Mouse (Mus musculus) E14TG2a.4 (cell line): ENCODE measurements around the gene Ahcyl2.
A peak's percentile ranks its signal among the peaks of the same experiment; 100 is the strongest.
"Not testable (repeated sequence)": the region's sequence is repeated elsewhere in the genome, so short reads cannot be mapped to it uniquely, and the experiment has no call there.

Experiments
- H3K27me3 ChIP-seq: 2 replicates; pipeline ENCODE4 v1.6.1; 2014; ENCODE audit warnings: low read length, control low read depth; ENCODE audit not compliant: insufficient read depth
- H3K36me3 ChIP-seq: 2 replicates; pipeline ENCODE4 v1.6.1; 2014; ENCODE audit warnings: low read length, control low read depth; ENCODE audit not compliant: insufficient read depth
- H3K4me1 ChIP-seq: replicated peaks from 2 replicates; pipeline ENCODE4 v1.6.1; 2014; ENCODE audit warnings: low read depth, low read length, control low read depth
- H3K4me3 ChIP-seq: replicated peaks from 2 replicates; pipeline ENCODE4 v1.5.1; 2014; ENCODE audit warnings: mild to moderate bottlenecking, low read length
- H3K9me3 ChIP-seq: 2 replicates; pipeline ENCODE4 v1.6.1; 2014; ENCODE audit warnings: low read length, control low read depth
- CTCF ChIP-seq: conservative IDR thresholded peaks from 2 replicates; pipeline ENCODE4 v1.5.1; 2014; ENCODE audit warnings: low read length
- NANOG ChIP-seq: IDR thresholded peaks from 2 replicates; pipeline ENCODE4 v1.6.1; 2014; ENCODE audit warnings: borderline replicate concordance, low read length, mixed read lengths
- POU5F1 ChIP-seq: IDR thresholded peaks from 2 replicates; pipeline ENCODE4 v1.6.1; 2014; ENCODE audit warnings: low read length, borderline replicate concordance

Gene Ahcyl2

DNA sequence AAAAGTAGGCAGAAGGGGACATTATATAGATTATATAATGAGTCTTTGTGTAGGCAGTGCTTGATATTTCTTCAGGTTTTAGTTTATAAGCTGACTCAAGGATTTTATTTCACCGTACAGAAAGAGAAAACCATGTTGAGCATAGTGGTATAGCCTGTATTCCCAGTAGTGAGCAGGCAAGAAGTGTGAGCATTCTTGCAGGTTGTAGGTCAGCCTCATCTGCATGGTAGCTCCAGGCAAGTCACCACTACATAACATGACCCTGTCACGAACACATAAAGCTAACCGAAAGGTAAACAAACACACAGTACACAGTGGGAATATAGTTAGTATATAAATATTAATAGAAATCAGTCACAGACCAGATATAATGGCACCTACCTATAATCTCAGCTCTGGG lies 47.2 kb downstream of the Ahcyl2 start:
- H3K4me1 ChIP-seq: peaks cover 6% of the 10 kb centered on the region; the same call in 1 of the 2 replicates
- no peaks in the 10 kb centered on the region for H3K27me3 ChIP-seq
- no peaks in the 10 kb centered on the region for H3K9me3 ChIP-seq
- no peak overlapping the region for H3K4me3 ChIP-seq
- no peaks in the 10 kb centered on the region; the same call in 1 of the 2 replicates for H3K36me3 ChIP-seq
- no peak for TF ChIP-seq CTCF
- TF ChIP-seq NANOG: no peak
- no peak for TF ChIP-seq POU5F1

DNA sequence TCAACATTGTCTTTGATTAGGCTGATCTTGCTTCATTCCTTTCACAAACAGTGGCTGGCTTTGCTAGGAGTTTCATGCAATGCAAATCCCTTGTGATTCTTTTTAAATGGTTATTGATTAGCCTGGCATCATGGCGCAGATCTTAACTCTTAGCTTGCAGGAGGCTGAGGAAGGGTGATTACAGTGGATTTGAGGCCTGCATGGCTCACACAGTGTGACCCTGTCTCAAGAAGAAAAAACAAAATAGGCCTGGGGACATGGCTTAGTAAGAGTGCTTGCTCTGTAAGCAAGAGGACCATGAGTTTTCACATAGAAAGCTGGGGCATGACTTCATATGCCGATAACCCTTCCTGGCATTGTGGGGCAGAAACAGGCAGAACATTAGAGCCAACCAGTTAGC lies 47.8 kb downstream of the Ahcyl2 start:
- Histone ChIP-seq H3K4me1 (peaks cover 6% of the 10 kb centered on the region; the same call in 1 of the 2 replicates), H3K36me3 (peaks cover 4% of the 10 kb centered on the region; the same call in 1 of the 2 replicates), H3K9me3 (no peaks in the 10 kb centered on the region), H3K4me3 (no peak overlapping the region), H3K27me3 (no peaks in the 10 kb centered on the region)
- TF ChIP-seq CTCF: no peak
- no peak for TF ChIP-seq POU5F1

DNA sequence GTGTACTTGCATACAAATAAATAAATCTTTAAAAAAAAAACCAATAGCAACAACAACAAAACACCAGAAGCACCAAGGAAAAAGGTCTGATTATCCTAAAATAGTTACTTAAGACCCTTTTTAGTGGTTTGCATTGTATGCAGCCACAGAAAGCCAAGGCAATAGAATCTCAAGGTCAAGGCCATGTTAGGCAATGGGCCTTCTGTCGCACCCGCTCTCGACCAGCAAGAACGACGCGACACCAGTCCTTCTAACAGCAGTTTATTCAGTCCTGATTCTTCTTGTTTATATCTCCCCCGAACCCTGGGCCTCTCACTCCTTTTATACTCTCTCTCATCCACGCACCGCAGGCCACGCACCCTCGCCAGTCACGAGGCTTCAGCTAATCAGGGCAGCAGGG lies 48.6 kb downstream of the Ahcyl2 start:
- not testable (repeated sequence) for H3K27me3 ChIP-seq, H3K9me3 ChIP-seq, H3K4me3 ChIP-seq, H3K4me1 ChIP-seq
- H3K36me3 ChIP-seq: peaks cover 11% of the 10 kb centered on the region; the same call in 1 of the 2 replicates

DNA sequence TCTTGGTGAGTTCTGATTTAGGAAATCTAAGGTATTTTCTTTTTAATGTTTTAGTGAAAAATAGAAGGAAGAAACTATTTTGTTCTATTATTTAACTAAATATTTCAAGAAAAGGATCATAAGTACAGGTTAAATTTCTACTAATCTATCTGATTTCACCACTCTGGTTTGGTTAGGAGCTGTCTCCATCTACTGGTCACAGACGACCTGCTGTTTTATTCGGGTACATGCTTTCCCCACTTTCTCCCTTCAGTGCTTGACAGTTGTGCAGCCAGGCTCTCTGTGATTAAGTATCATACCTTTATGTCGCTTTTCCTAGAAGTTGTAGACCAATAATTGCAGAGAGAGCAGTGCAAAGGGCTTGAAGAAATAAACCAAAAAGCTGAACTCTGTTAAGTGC lies 51.5 kb downstream of the Ahcyl2 start:
- no peaks in the 10 kb centered on the region for H3K27me3 ChIP-seq
- H3K4me3 ChIP-seq: no peak overlapping the region
- H3K4me1 ChIP-seq: peaks cover 9% of the 10 kb centered on the region; the same call in 1 of the 2 replicates
- no peaks in the 10 kb centered on the region for H3K9me3 ChIP-seq
- no peak for TF ChIP-seq POU5F1
- TF ChIP-seq CTCF: 0 out of 2 replicates have a peak, but pooled peaks have one; percentile 8
- H3K36me3 ChIP-seq: peaks cover 11% of the 10 kb centered on the region; the same call in 1 of the 2 replicates

DNA sequence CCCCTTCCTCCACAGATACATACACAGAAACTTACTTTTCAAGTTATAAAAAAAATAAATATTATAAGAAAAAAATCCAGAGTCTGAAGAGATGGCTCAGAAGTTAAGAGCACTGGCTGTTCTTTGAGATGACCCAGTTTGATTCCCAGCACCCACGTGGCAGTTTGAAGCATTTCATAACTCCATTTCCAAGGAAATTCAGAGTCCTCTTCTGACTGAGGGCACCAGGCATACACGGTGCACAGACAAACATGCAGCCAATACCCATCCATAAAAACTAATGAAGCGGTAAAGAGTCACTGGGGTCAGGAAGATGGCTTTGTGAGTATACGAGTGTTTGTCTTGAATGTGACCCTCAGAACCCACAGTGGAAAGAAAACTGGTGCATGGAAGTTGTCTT lies 52.5 kb downstream of the Ahcyl2 start:
- H3K36me3 ChIP-seq: peaks cover 11% of the 10 kb centered on the region; the same call in 1 of the 2 replicates
- H3K4me1 ChIP-seq: peaks cover 9% of the 10 kb centered on the region; the same call in 1 of the 2 replicates
- no peak overlapping the region for H3K4me3 ChIP-seq
- TF ChIP-seq CTCF: no peak
- no peak for TF ChIP-seq POU5F1
- TF ChIP-seq NANOG: no peak
- no peaks in the 10 kb centered on the region for H3K27me3 ChIP-seq
- no peaks in the 10 kb centered on the region for H3K9me3 ChIP-seq

DNA sequence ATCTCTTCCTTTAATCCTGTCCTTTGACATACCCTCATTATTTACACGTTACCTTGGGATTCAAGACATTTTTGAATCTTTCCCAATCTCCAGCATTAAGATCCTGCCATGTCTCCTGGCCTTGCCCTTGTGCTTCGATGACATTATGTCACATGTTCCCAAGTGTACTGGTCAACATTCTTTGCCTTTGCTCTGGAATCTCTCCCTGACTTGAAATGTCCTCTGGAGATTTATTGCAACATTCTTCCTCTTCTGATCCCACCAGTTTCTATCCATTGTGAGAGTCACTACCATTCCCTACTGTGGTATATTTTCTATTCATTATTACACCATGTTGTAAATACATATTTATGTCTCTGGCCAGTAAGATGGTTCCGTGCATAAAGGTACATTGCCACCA lies 53.1 kb downstream of the Ahcyl2 start:
- H3K9me3 ChIP-seq: no peaks in the 10 kb centered on the region
- TF ChIP-seq NANOG (no peak), CTCF (no peak), POU5F1 (no peak)
- peaks cover 12% of the 10 kb centered on the region for H3K4me1 ChIP-seq

DNA sequence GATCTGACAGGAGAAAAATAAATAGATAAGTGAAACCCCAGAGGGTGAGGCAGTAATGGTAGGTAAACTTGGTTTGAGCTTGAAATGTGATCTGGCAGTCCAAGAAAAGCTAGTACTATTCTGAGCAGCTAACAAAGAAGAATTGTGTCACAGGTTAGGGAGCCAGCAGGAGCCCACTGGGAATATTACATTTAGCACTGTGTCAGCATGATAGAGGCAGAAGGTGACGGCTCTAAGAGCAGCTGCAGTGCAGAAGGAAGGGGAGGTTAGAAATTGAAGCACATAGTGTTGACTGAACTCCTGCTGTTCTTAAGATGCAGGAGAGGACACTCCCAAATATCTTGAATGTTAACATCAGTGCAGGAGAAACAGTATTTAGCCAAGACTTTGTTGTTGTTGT lies 54.0 kb downstream of the Ahcyl2 start:
- Histone ChIP-seq H3K4me3 (no peak overlapping the region), H3K36me3 (peaks cover 11% of the 10 kb centered on the region; the same call in 1 of the 2 replicates), H3K27me3 (no peaks in the 10 kb centered on the region), H3K4me1 (peaks cover 17% of the 10 kb centered on the region), H3K9me3 (no peaks in the 10 kb centered on the region)
- no peak for TF ChIP-seq POU5F1
- no peak for TF ChIP-seq CTCF
- no peak for TF ChIP-seq NANOG

More for the DNA sequence above, 53.1 kb downstream of the Ahcyl2 start:
- Histone ChIP-seq H3K36me3 (peaks cover 11% of the 10 kb centered on the region; the same call in 1 of the 2 replicates), H3K27me3 (no peaks in the 10 kb centered on the region), H3K4me3 (no peak overlapping the region)

DNA sequence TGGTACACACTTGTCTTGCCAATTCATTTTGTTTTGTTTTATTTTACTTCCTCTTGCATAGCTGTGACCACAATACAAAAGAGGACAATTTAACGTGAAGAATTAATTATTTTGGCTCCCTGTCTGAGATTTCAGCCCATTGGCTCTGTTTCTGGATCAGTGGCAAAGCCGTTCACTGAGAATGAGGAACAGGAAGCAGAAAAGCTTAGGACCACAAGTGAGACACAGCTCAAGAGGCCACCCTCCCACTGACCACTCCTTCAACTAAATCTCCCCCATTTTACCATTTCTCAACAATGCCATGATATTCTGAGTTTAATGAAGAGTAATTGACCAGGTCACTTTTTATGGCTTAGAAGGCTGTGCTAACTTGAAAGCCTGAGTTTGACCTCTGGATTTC lies 57.5 kb downstream of the Ahcyl2 start:
- H3K27me3 ChIP-seq: no peaks in the 10 kb centered on the region
- H3K4me3 ChIP-seq: no peak overlapping the region
- peaks cover 9% of the 10 kb centered on the region; the same call in 1 of the 2 replicates for H3K36me3 ChIP-seq
- no peak for TF ChIP-seq CTCF
- TF ChIP-seq NANOG: no peak
- no peak for TF ChIP-seq POU5F1
- peaks cover 11% of the 10 kb centered on the region for H3K4me1 ChIP-seq
- H3K9me3 ChIP-seq: no peaks in the 10 kb centered on the region

DNA sequence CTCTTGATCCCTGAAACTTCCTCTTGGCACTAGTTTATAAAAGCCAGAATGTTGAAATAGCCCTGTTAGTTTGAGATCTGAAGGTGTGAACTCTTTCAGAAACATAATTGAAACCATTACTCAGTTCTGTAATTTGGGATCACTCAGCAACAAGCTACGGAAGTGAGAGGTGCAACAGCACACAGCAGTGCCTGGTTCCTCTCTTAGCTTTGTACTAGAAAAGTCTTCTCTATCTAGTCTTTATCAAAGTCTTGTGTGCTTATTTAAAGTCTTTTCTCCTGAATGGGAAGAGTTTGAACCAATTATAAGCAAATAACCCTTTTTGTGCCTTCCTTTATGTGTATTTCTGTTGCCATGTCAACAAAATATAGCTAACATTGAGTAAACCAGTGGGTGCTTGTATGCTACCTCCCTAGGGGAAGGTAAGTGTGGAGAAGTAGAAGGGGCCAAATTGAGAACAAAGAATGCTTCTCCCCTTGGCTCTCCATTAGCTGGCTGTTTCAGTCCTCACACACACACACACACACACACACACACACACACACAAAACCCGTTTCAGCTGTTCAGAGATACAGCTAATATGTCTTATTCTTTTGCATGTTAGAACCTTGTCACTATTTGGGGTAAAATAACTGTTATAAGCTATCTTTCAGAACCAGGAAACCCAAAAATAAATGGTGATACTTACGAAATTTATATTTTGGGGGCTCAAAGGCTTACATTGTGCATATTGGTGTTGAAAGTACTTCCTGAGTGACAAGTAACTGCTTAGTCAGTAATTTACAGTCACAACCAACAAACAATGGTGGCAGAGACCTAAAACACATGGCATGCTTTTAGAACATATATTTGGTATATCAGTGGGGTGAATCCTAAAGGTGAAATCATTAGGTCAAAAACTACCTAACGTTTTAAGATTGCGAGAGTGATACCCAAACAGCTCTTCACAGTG lies 59.8 kb downstream of the Ahcyl2 start:
- H3K4me1 ChIP-seq: peaks cover 11% of the 10 kb centered on the region
- H3K9me3 ChIP-seq: no peaks in the 10 kb centered on the region
- H3K36me3 ChIP-seq: no peaks in the 10 kb centered on the region
- H3K4me3 ChIP-seq: no peak overlapping the region
- TF ChIP-seq CTCF (no peak), POU5F1 (no peak), NANOG (no peak)
- H3K27me3 ChIP-seq: no peaks in the 10 kb centered on the region
